Mouse (Mus musculus) ES-Bruce4 (cell line): ENCODE measurements around the gene BC004004. TPM values are rescaled to one million over a fixed set of nuclear protein-coding genes. Genes with fewer than 3 reads are reported as not detected.

Source experiments
- H3K27ac ChIP-seq: 2 replicates; pipeline ENCODE4 v1.5.1; 2012; ENCODE audit warnings: low read length, inconsistent platforms; ENCODE audit not compliant: insufficient read depth
- H3K27me3 ChIP-seq: 2 replicates; pipeline ENCODE4 v1.6.1; 2012; ENCODE audit warnings: mild to moderate bottlenecking, low read length, inconsistent platforms; ENCODE audit not compliant: control insufficient read depth, poor library complexity, insufficient read depth, severe bottlenecking
- H3K36me3 ChIP-seq: 2 replicates; pipeline ENCODE4 v1.6.1; 2012; ENCODE audit warnings: inconsistent platforms, mild to moderate bottlenecking, low read length, moderate library complexity; ENCODE audit not compliant: control insufficient read depth, poor library complexity, insufficient read depth, severe bottlenecking
- H3K4me1 ChIP-seq: one replicate; pipeline ENCODE4 v1.8.1; 2011; ENCODE audit warnings: low read length; ENCODE audit not compliant: control insufficient read depth, insufficient read depth
- H3K4me3 ChIP-seq: 2 replicates; pipeline ENCODE4 v1.5.1; 2011; ENCODE audit warnings: low read depth, mild to moderate bottlenecking, low read length
- H3K9ac ChIP-seq: 2 replicates; pipeline ENCODE4 v1.6.1; 2012; ENCODE audit warnings: low read depth, mild to moderate bottlenecking, inconsistent platforms; ENCODE audit not compliant: poor library complexity, severe bottlenecking
- H3K9me3 ChIP-seq: replicated peaks from 2 replicates; pipeline ENCODE4 v1.6.1; 2012; ENCODE audit warnings: mild to moderate bottlenecking, low read length, inconsistent platforms; ENCODE audit not compliant: control insufficient read depth, poor library complexity, insufficient read depth, severe bottlenecking
- CTCF ChIP-seq: IDR thresholded peaks from one replicate; pipeline ENCODE4 v1.8.1; 2011; ENCODE audit warnings: low read depth, low read length
- EP300 ChIP-seq: IDR thresholded peaks from 2 replicates; pipeline ENCODE4 v1.6.1; 2011; ENCODE audit warnings: low read depth, low read length; ENCODE audit not compliant: insufficient read depth
- POLR2A ChIP-seq: IDR thresholded peaks from one replicate; pipeline ENCODE4 v1.8.1; 2011; ENCODE audit warnings: low read length; ENCODE audit not compliant: insufficient read depth
- polyA plus RNA-seq: library from polyadenylated mRNA; stranded (reverse); fragments of >200 nt; gene quantifications from 2 replicates; pipeline ENCODE4 v1.2.4, GENCODE M21; 2011; ENCODE audit warnings: low read depth; ENCODE audit not compliant: missing spikeins, insufficient read depth, insufficient read length

Gene BC004004
- polyA plus RNA-seq, 1 experiment, result 54.0 TPM

GRCm38 (mm10) chr17:29323625-29324024, 55.0 kb downstream of the BC004004 start:
- Histone ChIP-seq H3K4me3 (no peak overlapping the region), H3K4me1 (peaks cover 4% of the 10 kb centered on the region), H3K27me3 (no peaks in the 10 kb centered on the region), H3K9me3 (no peaks in the 10 kb centered on the region), H3K36me3 (no peaks in the 10 kb centered on the region), H3K27ac (no peak overlapping the region), H3K9ac (no peak overlapping the region)
- TF ChIP-seq POLR2A (no peak), EP300 (no peak), CTCF (no peak)

- H3K4me1 ChIP-seq, result peaks cover 4% of the 10 kb centered on the region
- H3K27ac ChIP-seq, result no peak overlapping the region
These were observed 57.2 kb downstream of the BC004004 start for GRCm38 (mm10) chr17:29325831-29326230.

GRCm38 (mm10) chr17:29326531-29327529, 58.2 kb downstream of the BC004004 start:
- Histone ChIP-seq H3K9ac (no peak overlapping the region), H3K4me1 (peaks cover 6% of the 10 kb centered on the region), H3K27ac (no peak overlapping the region), H3K4me3 (peak overlapping the region; percentile 25), H3K9me3 (no peaks in the 10 kb centered on the region), H3K27me3 (no peaks in the 10 kb centered on the region), H3K36me3 (no peaks in the 10 kb centered on the region)
- TF ChIP-seq EP300, result no peak
- TF ChIP-seq POLR2A, result no peak
- TF ChIP-seq CTCF, result no peak

More at GRCm38 (mm10) chr17:29325831-29326230, 57.2 kb downstream of the BC004004 start:
- Histone ChIP-seq H3K27me3 (no peaks in the 10 kb centered on the region), H3K9me3 (no peaks in the 10 kb centered on the region), H3K36me3 (no peaks in the 10 kb centered on the region), H3K9ac (0 out of 2 replicates have a peak overlapping the region, but pooled peaks have one; percentile 11), H3K4me3 (no peak overlapping the region)
- TF ChIP-seq EP300 (0 out of 2 replicates have a peak, but pooled peaks have one; percentile 9), POLR2A (no peak)

GRCm38 (mm10) chr17:29327691-29328090, 59.1 kb downstream of the BC004004 start:
- Histone ChIP-seq H3K9me3 (no peaks in the 10 kb centered on the region), H3K27me3 (no peaks in the 10 kb centered on the region), H3K36me3 (no peaks in the 10 kb centered on the region), H3K27ac (no peak overlapping the region), H3K4me3 (no peak overlapping the region), H3K4me1 (peaks cover 6% of the 10 kb centered on the region), H3K9ac (no peak overlapping the region)
- TF ChIP-seq POLR2A, result no peak
- no peak for TF ChIP-seq EP300
- no peak for TF ChIP-seq CTCF

GRCm38 (mm10) chr17:29330221-29330620, 61.6 kb downstream of the BC004004 start:
- Histone ChIP-seq H3K9me3 (no peaks in the 10 kb centered on the region), H3K4me3 (no peak overlapping the region), H3K36me3 (no peaks in the 10 kb centered on the region), H3K9ac (no peak overlapping the region), H3K4me1 (peaks cover 5% of the 10 kb centered on the region), H3K27me3 (no peaks in the 10 kb centered on the region), H3K27ac (no peak overlapping the region)
- TF ChIP-seq EP300, result no peak

GRCm38 (mm10) chr17:29330671-29331410, 62.3 kb downstream of the BC004004 start:
- Histone ChIP-seq H3K9ac (no peak overlapping the region), H3K27ac (no peak overlapping the region), H3K9me3 (no peaks in the 10 kb centered on the region), H3K4me1 (peaks cover 5% of the 10 kb centered on the region), H3K36me3 (no peaks in the 10 kb centered on the region), H3K27me3 (no peaks in the 10 kb centered on the region), H3K4me3 (no peak overlapping the region)
- TF ChIP-seq CTCF, result no peak
- no peak for TF ChIP-seq EP300
- no peak for TF ChIP-seq POLR2A
